Mouse (Mus musculus) spleen, adult 2 months (tissue): ENCODE measurements around the gene Gm17374. TPM values are rescaled to one million over a fixed set of nuclear protein-coding genes. Genes with fewer than 3 reads are reported as not detected.
"Not testable (repeated sequence)": the region's sequence is repeated elsewhere in the genome, so short reads cannot be mapped to it uniquely, and the experiment has no call there.

Experiments used
- DNase-seq, 2 experiments: peaks; one replicate each; pipeline versions ENCODE4 v3.0.0 to v3.0.0-alpha.2; 2012 to 2021; ENCODE audit warnings: low spot score in 2 of 2, low read depth in 1 of 2
- H3K27ac ChIP-seq: fragments of 200-500 bp; 2 replicates; pipeline ENCODE4 v1.5.1; 2012; ENCODE audit warnings: low read length, inconsistent platforms; ENCODE audit not compliant: insufficient read depth
- H3K27me3 ChIP-seq: fragments of 200-500 bp; 2 replicates; pipeline ENCODE4 v1.6.1; 2012; ENCODE audit warnings: mild to moderate bottlenecking, moderate library complexity, low read length, inconsistent platforms; ENCODE audit not compliant: control insufficient read depth, insufficient read depth
- H3K36me3 ChIP-seq: fragments of 200-500 bp; 2 replicates; pipeline ENCODE4 v1.6.1; 2012; ENCODE audit warnings: mild to moderate bottlenecking, low read length, inconsistent platforms; ENCODE audit not compliant: control insufficient read depth, insufficient read depth
- H3K4me1 ChIP-seq: fragments of 200-500 bp; 2 replicates; pipeline ENCODE4 v1.6.1; 2011; ENCODE audit warnings: inconsistent platforms; ENCODE audit not compliant: control insufficient read depth, insufficient read depth, insufficient read length
- H3K4me3 ChIP-seq: fragments of 200-500 bp; 2 replicates; pipeline ENCODE4 v1.5.1; 2011; ENCODE audit warnings: mild to moderate bottlenecking, inconsistent platforms; ENCODE audit not compliant: insufficient read depth, insufficient read length; ENCODE audit errors: extremely low read depth
- CTCF ChIP-seq: fragments of 200-500 bp; IDR thresholded peaks from 2 replicates; pipeline ENCODE4 v1.5.1; 2011; ENCODE audit warnings: mild to moderate bottlenecking, inconsistent platforms; ENCODE audit not compliant: insufficient read depth, insufficient read length, insufficient replicate concordance; ENCODE audit errors: extremely low read depth
- POLR2A ChIP-seq: fragments of 200-500 bp; IDR thresholded peaks from 2 replicates; pipeline ENCODE4 v1.6.1; 2011; ENCODE audit warnings: low read depth, low read length, inconsistent platforms
- WGBS: fragments of 180-500 bp; shearing (Covaris S2); methylation state at CpG from one replicate; pipeline ENCODE4 v1.1.7; 2018; 5-methylcytosine and 5-hydroxymethylcytosine counted together
- polyA plus RNA-seq: library from polyadenylated mRNA; depleted of rRNA; stranded (reverse); fragments of >200 nt; gene quantifications from 2 replicates; pipeline ENCODE4 v1.2.3, GENCODE M21; 2012

The Gm17374 gene
- polyA plus RNA-seq, 1 experiment = not detected

GRCm38 (mm10) chr2:140163351-140163854 is 11.6 kb downstream of the Gm17374 start:
- Histone ChIP-seq H3K27ac (no peak overlapping the region), H3K27me3 (no peaks in the 10 kb centered on the region), H3K4me1 (no peaks in the 10 kb centered on the region), H3K36me3 (peaks cover 8% of the 10 kb centered on the region), H3K4me3 (no peak overlapping the region)
- no peak for TF ChIP-seq POLR2A
- no peak for TF ChIP-seq CTCF
- DNase-seq = no peak
- 83% methylated on average over 5 of the region's 5 CpGs for WGBS

DNA sequence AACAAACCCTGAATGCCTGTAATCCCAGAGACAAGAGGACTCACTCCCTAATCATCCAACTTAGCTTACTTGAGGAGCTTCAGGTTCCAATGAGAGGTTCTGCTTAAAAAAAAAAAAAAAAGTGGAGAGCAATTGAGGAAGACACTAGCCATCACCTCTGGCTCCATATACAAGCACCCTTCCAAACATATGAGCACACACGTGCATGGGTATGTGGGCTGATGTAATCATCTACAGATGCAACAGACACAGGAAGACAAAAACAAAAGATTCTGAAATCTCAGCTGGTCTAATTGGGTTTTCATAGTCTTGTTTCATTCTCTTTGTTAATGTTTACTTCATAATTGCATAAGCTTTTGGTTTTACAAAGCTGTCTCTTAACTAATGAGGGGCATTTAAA is 17.2 kb downstream of the Gm17374 start:
- Histone ChIP-seq H3K4me1 (peaks cover 2% of the 10 kb centered on the region; the same call in 1 of the 2 replicates), H3K27me3 (no peaks in the 10 kb centered on the region), H3K36me3 (peaks cover 6% of the 10 kb centered on the region), H3K4me3 (no peak overlapping the region), H3K27ac (no peak overlapping the region)
- no peak for DNase-seq
- WGBS = 59% methylated on average over 1 of the region's 1 CpGs
- no peak for TF ChIP-seq CTCF

DNA sequence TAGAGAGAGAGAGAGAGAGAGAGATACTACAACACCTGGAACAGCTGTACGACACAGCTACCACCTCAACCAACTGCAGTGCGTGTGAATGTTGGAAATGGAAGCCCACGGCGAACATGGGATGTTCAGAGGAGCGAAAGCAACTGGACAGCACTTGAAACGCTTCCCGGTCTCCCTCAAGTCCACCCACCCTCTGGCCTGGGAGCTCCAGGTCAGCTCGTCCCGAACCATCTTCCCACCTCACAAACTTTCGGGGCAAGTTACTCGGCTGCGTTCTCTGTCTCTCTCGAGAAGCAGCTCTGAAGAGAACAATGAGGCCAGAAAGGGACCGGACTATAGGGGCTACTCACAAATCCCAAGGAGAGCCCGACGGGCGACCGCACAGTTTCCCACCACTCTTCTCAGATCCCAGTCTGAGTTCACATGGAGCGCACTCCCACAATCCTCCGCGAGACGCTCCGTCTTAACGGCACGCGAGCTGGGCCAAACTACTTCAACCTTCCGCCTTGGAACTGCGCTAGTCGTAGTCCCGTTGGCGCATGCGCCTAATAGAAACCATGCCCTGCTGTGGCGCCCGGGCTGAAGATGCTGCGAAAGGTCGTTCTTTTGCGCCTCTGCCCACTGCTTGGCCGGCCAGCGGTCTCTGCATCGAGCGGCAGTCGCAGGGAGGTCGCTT is 18.4 kb downstream of the Gm17374 start, which contains the start of the genes Esf1 and Ndufaf5:
Esf1 (minus strand) TSS at position 438 of the 676 bp plus-strand sequence.
Ndufaf5 (plus strand) TSS at position 523 of the 676 bp plus-strand sequence.
- H3K27me3 ChIP-seq = no peaks in the 10 kb centered on the region
- peaks cover 6% of the 10 kb centered on the region for H3K36me3 ChIP-seq
- DNase-seq = peak; percentile 85 to 94
- peaks cover 2% of the 10 kb centered on the region; the same call in 1 of the 2 replicates for H3K4me1 ChIP-seq
- H3K4me3 ChIP-seq = peak within 1 kb of the TSS; percentile 97
- WGBS = under 1% methylated on average over 43 of the region's 43 CpGs
- peak; percentile 19 for TF ChIP-seq POLR2A
- TF ChIP-seq CTCF = no peak
- H3K27ac ChIP-seq = peak within 1 kb of the TSS; percentile 77

- 7% methylated on average over 28 of the region's 28 CpGs for WGBS
- Histone ChIP-seq H3K27ac (peak overlapping the region; percentile 77), H3K27me3 (no peaks in the 10 kb centered on the region), H3K36me3 (peaks cover 6% of the 10 kb centered on the region), H3K4me1 (peaks cover 2% of the 10 kb centered on the region; the same call in 1 of the 2 replicates), H3K4me3 (peak overlapping the region; percentile 97)
- TF ChIP-seq POLR2A (no peak; the same call in 1 of the 2 replicates), CTCF (no peak)
- DNase-seq = no peak
Measured at GRCm38 (mm10) chr2:140170803-140171553, 19.1 kb downstream of the Gm17374 start.

GRCm38 (mm10) chr2:140185685-140186210 is 33.9 kb downstream of the Gm17374 start:
- not testable (repeated sequence) for H3K27me3 ChIP-seq, H3K27ac ChIP-seq, H3K4me3 ChIP-seq, H3K4me1 ChIP-seq, H3K36me3 ChIP-seq, DNase-seq
- 95% methylated on average over 3 of the region's 3 CpGs for WGBS

- no peak for DNase-seq
- Histone ChIP-seq H3K4me3 (no peak overlapping the region), H3K4me1 (no peaks in the 10 kb centered on the region), H3K27me3 (no peaks in the 10 kb centered on the region), H3K27ac (no peak overlapping the region), H3K36me3 (peaks cover 10% of the 10 kb centered on the region)
- 91% methylated on average over 2 of the region's 2 CpGs for WGBS
- TF ChIP-seq CTCF (no peak), POLR2A (no peak)
Measured at GRCm38 (mm10) chr2:140200713-140201112, 48.9 kb downstream of the Gm17374 start.
